Mouse (Mus musculus) lung, adult 18-20 months (tissue): ENCODE results near the gene Olfr584.

Experiments
- DNase-seq, 2 experiments: peaks; one replicate each; pipeline ENCODE4 v3.0.0; 2022; ENCODE audit warnings: mixed read lengths in 2 of 2

Olfr584 gene

GRCm38 (mm10) chr7:103081585-103081984 is at the start of gene Olfr584:
Gene Olfr584, plus strand, starts transcription at chr7:103081885.
- DNase-seq, result no peak

GRCm38 (mm10) chr7:103037724-103038123 is 44.0 kb upstream of the Olfr584 start, which contains the start of gene Olfr582:
Gene Olfr582, plus strand, starts transcription at chr7:103038024.
- DNase-seq, result no peak

GRCm38 (mm10) chr7:103051000-103051399 is 30.7 kb upstream of the Olfr584 start, which contains the start of gene Olfr583:
Gene Olfr583, plus strand, starts transcription at chr7:103051300.
- no peak for DNase-seq

- DNase-seq, result no peak
Observed at GRCm38 (mm10) chr7:103097420-103097819, 15.7 kb downstream of the Olfr584 start, which contains the start of gene Olfr585. Gene Olfr585, plus strand, starts transcription at chr7:103097720.

GRCm38 (mm10) chr7:103119406-103119805 is 37.7 kb downstream of the Olfr584 start:
- DNase-seq, result no peak

- no peak for DNase-seq
Observed at GRCm38 (mm10) chr7:103125538-103125937, 43.9 kb downstream of the Olfr584 start, which contains the start of gene Olfr586. Gene Olfr586, minus strand, starts transcription at chr7:103125638.
